Mouse (Mus musculus): ENCODE measurements at regions not wholly inside any gene's neighbourhood (a gene's known extent, or its start where the extent isn't known, plus 50 kb on each side); places are given as distances from the start of the nearest gene placed in this dataset.
A peak's percentile ranks its signal among the peaks of the same experiment; 100 is the strongest.

GRCm38 (mm10) chr12:110332616-110333154 is 53.8 kb downstream of the Dio3 start:
- Histone ChIP-seq H3K9me3 (replicated peaks) (0 out of 2 replicates have a peak, but pooled peaks cover 5% of the 10 kb centered on the region), H3K36me3 (no peaks in the 10 kb centered on the region), H3K27ac (no peak overlapping the region), H3K9ac (no peak overlapping the region), H3K27me3 (no peaks in the 10 kb centered on the region), H3K4me1 (no peaks in the 10 kb centered on the region), H3K4me3 (replicated peaks) (no peak overlapping the region), H3K4me2 (no peak overlapping the region)
- WGBS: 93% methylated on average over 12 of the region's 12 CpGs
- no peak for ATAC-seq (replicated peaks; ENCODE audit: low FRiP score)

DNA sequence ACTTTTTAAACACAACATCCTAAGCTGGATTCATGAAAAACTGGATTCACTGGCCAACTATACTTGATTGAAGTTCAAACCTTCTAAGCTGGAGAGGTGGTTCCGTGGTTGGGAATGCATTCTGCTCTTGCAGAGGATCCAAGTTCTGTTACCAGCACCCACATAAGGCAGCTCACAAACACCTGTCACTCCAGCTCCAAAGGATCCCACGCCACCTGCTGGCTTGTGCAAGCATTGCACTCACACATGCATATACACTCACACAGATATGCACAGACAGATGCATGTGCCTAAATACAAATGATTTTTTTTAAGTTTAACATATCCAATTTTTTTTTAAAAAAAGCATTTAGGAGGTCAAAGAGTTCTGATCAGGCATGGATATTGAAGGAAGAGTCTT is 55.7 kb downstream of the Dio3 start:
- Histone ChIP-seq H3K9me3 (replicated peaks) (0 out of 2 replicates have a peak, but pooled peaks cover 5% of the 10 kb centered on the region), H3K4me2 (no peak overlapping the region), H3K9ac (no peak overlapping the region), H3K27me3 (no peaks in the 10 kb centered on the region), H3K27ac (no peak overlapping the region), H3K4me3 (replicated peaks) (no peak overlapping the region), H3K4me1 (no peaks in the 10 kb centered on the region), H3K36me3 (no peaks in the 10 kb centered on the region)
- ATAC-seq (replicated peaks; ENCODE audit: low FRiP score): no peak
- 80% methylated on average over 2 of the region's 2 CpGs for WGBS

GRCm38 (mm10) chr12:110344280-110344827 is 65.5 kb downstream of the Dio3 start:
- Histone ChIP-seq H3K27me3 (no peaks in the 10 kb centered on the region), H3K9me3 (replicated peaks) (no peaks in the 10 kb centered on the region), H3K36me3 (no peaks in the 10 kb centered on the region), H3K4me2 (no peak overlapping the region), H3K4me3 (replicated peaks) (no peak overlapping the region), H3K9ac (no peak overlapping the region), H3K27ac (no peak overlapping the region), H3K4me1 (no peaks in the 10 kb centered on the region)
- WGBS: 78% methylated on average over 4 of the region's 4 CpGs
- ATAC-seq (replicated peaks; ENCODE audit: low FRiP score): no peak

DNA sequence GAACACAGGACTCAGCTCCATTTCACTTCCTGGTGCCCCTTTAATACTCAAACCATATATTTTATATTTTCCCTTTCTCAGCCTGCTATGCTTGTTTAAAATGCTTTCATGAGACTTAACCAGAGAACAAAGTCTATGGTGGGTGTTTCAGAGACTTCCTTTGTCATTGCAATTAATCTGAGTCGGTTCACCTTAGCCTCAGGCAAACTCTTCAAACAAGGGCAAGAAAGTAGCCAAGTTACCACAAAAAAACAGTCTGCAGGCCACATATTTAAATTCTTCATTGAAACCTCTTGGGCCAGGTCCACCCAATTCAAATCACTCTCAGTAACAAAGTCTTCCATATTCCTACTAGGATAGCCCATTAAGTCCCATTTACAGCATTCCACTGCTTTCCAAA is 70.8 kb downstream of the Dio3 start:
- no peak for ATAC-seq (replicated peaks; ENCODE audit: low FRiP score)
- H3K9ac ChIP-seq: no peak overlapping the region
- H3K27me3 ChIP-seq: no peaks in the 10 kb centered on the region
- H3K36me3 ChIP-seq: no peaks in the 10 kb centered on the region
- H3K4me1 ChIP-seq: no peaks in the 10 kb centered on the region
- 69% methylated on average over 1 of the region's 1 CpGs for WGBS
- no peak overlapping the region for H3K4me2 ChIP-seq
- H3K9me3 ChIP-seq (replicated peaks): no peaks in the 10 kb centered on the region
- no peak overlapping the region for H3K27ac ChIP-seq
- H3K4me3 ChIP-seq (replicated peaks): no peak overlapping the region

- Histone ChIP-seq H3K4me3 (replicated peaks) (no peak overlapping the region), H3K4me2 (no peak overlapping the region), H3K36me3 (no peaks in the 10 kb centered on the region), H3K9ac (no peak overlapping the region), H3K27ac (no peak overlapping the region), H3K4me1 (no peaks in the 10 kb centered on the region), H3K27me3 (peaks cover 4% of the 10 kb centered on the region; the same call in 1 of the 2 replicates), H3K9me3 (replicated peaks) (no peaks in the 10 kb centered on the region)
- no peak for ATAC-seq (replicated peaks; ENCODE audit: low FRiP score)
- 69% methylated on average over 6 of the region's 6 CpGs for whole genome bisulfite sequencing
These were observed 77.0 kb downstream of the Dio3 start for GRCm38 (mm10) chr12:110355851-110356250.

DNA sequence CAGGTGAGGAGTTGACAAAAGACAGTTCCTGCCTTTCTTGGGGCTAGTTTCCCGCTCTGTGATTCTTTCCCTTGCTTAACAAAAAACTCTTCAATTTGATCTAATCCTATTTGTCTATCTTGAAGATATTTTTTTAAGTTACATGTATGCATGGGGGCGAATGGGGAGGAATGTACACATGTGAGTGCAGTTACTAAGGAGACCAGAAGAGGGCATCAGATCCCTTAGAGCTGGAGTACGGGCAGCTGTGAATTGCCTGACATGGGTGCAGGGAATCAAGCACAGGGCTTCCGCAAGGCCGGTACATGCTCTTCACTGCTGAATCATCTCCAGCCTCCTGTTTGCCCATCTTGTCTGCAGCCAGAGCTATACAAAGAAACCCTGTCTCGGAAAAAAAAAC is 79.8 kb upstream of the Ppp2r5c start:
- Histone ChIP-seq H3K9me3 (replicated peaks) (no peaks in the 10 kb centered on the region), H3K9ac (no peak overlapping the region), H3K27ac (no peak overlapping the region), H3K4me1 (no peaks in the 10 kb centered on the region), H3K27me3 (0 out of 2 replicates have a peak, but pooled peaks cover 3% of the 10 kb centered on the region), H3K4me2 (no peak overlapping the region), H3K36me3 (no peaks in the 10 kb centered on the region), H3K4me3 (replicated peaks) (no peak overlapping the region)
- 93% methylated on average over 6 of the region's 6 CpGs for WGBS
- no peak for ATAC-seq (replicated peaks; ENCODE audit: low FRiP score)

DNA sequence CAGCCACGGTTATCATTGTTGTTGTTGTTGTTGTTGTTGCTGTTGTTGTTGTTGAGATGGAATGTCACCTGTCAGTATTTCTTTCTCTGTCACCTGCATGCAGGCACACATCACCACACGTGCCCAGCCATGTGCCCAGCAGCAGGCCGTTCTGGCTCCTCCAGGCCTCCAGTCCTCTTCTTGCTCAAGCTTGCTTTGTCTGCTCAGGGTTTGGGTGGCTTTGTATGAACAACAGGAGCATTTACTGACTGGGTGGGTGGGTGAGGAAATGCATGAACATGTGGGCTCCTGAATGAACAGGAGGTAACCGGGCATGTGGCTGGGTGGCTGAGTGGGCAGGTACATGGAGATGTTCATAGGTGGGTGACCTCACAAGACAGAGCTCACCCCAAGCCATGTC is 79.1 kb upstream of the Ppp2r5c start:
- Histone ChIP-seq H3K4me1 (no peaks in the 10 kb centered on the region), H3K9me3 (replicated peaks) (no peaks in the 10 kb centered on the region), H3K27me3 (peaks cover 6% of the 10 kb centered on the region; the same call in 1 of the 2 replicates), H3K27ac (no peak overlapping the region), H3K36me3 (no peaks in the 10 kb centered on the region), H3K4me2 (no peak overlapping the region), H3K4me3 (replicated peaks) (no peak overlapping the region), H3K9ac (no peak overlapping the region)
- no peak for ATAC-seq (replicated peaks; ENCODE audit: low FRiP score)
- WGBS: 91% methylated on average over 4 of the region's 4 CpGs

DNA sequence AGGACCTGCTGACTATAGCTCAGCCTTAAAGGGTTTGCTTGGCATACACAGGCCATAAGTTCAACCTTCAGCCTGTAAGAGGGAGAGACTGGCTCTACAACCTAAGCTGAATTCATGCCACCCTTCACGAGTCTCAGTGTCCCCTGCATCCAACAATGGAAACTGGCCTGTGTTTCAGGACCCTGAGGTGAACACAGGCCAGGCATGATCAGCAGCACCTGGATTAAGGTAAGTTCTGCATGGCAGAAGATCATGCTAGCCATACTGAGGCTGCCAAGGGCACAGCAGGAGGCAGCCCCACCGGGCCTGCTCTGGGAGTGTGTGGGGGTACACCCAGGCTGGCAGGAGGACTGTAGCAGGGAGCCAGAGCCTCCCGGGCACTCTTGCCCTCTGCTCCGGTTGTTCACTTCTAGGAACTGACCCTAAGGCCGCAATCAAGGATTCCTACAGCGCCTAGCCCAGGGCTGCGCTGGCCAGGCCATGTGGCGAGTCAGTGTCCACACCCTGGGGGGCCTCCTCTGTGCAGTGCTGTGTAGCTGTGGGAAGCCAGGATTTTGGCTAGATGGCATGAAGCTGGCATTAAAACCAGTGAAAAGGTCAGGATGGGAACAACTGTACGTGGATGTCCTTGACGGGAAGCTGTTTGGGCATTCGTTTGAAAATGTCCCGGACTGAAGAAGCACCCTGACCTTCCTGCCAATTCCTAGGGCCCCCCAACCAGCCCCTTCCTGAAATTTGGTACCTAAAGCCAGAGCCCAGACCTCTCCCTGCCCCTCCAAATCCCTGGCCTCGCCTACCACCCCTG is 74.8 kb upstream of the Ppp2r5c start:
- no peaks in the 10 kb centered on the region for H3K9me3 ChIP-seq (replicated peaks)

DNA sequence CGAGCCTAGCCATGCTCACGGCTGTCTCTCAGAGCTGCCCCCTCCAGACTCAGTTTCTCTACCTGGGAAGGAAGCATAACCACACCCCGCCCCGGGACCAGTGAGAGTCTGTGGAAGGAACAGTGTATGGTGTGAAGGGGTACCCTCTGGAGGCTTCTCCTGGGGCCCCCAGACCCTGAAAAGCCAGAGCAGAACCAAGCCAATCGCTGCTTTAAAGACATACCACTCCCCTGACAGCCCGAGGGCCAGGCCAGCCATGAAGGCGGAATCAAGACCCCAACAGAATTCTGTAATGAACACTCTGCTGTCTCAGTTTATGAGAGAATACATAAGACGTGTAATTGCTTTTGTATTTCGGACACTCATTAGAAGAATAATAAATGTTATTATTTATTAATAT is 73.9 kb upstream of the Ppp2r5c start:
- Histone ChIP-seq H3K36me3 (no peaks in the 10 kb centered on the region), H3K4me3 (replicated peaks) (no peak overlapping the region), H3K9me3 (replicated peaks) (no peaks in the 10 kb centered on the region), H3K9ac (no peak overlapping the region), H3K27me3 (peaks cover 50% of the 10 kb centered on the region), H3K27ac (no peak overlapping the region), H3K4me1 (peaks cover 7% of the 10 kb centered on the region; the same call in 1 of the 2 replicates), H3K4me2 (peak overlapping the region; percentile 44; the same call in 1 of the 2 replicates)
- 57% methylated on average over 9 of the region's 9 CpGs for WGBS
- no peak for ATAC-seq (replicated peaks; ENCODE audit: low FRiP score)

More for the DNA sequence above, 74.8 kb upstream of the Ppp2r5c start:
- Histone ChIP-seq H3K27ac (no peak overlapping the region), H3K4me3 (replicated peaks) (no peak overlapping the region), H3K27me3 (peaks cover 45% of the 10 kb centered on the region), H3K36me3 (no peaks in the 10 kb centered on the region), H3K4me2 (no peak overlapping the region), H3K9ac (no peak overlapping the region), H3K4me1 (peaks cover 7% of the 10 kb centered on the region; the same call in 1 of the 2 replicates)
- 80% methylated on average over 13 of the region's 13 CpGs for WGBS
- ATAC-seq (replicated peaks; ENCODE audit: low FRiP score): no peak

- Histone ChIP-seq H3K9ac (no peak overlapping the region), H3K27ac (no peak overlapping the region), H3K4me1 (peaks cover 7% of the 10 kb centered on the region; the same call in 1 of the 2 replicates), H3K27me3 (peaks cover 55% of the 10 kb centered on the region), H3K4me2 (peak overlapping the region; percentile 44), H3K9me3 (replicated peaks) (no peaks in the 10 kb centered on the region), H3K4me3 (replicated peaks) (no peak overlapping the region), H3K36me3 (no peaks in the 10 kb centered on the region)
- ATAC-seq (replicated peaks; ENCODE audit: low FRiP score): peak; percentile 80
- 4% methylated on average over 27 of the region's 27 CpGs for WGBS
These were observed 73.4 kb upstream of the Ppp2r5c start for GRCm38 (mm10) chr12:110373408-110374065.

DNA sequence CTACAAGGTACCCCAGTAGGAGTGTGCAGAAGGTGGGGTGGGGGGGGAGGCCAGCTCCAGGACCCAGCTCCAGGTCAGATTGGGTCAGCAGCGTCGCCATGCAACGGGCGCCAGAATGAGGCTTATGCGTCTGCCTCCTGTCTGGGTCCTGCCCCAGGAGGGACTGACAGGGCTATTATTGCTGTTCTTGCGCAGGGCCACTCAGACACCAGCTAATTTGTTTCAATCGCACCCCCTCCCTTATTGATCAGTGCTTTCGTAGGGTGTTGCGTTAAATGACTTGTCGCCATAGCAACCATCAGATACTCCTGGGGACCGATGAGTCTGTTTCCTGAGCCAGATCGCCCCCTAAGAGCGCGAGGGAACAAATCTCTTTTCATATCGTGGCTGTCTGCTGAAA is 71.8 kb upstream of the Ppp2r5c start:
- no peak for ATAC-seq (replicated peaks; ENCODE audit: low FRiP score)
- Histone ChIP-seq H3K9me3 (replicated peaks) (no peaks in the 10 kb centered on the region), H3K4me1 (peaks cover 7% of the 10 kb centered on the region; the same call in 1 of the 2 replicates), H3K4me2 (no peak overlapping the region), H3K4me3 (replicated peaks) (no peak overlapping the region), H3K9ac (no peak overlapping the region), H3K27ac (no peak overlapping the region), H3K27me3 (peaks cover 60% of the 10 kb centered on the region), H3K36me3 (no peaks in the 10 kb centered on the region)
- 16% methylated on average over 15 of the region's 15 CpGs for WGBS

Measured in kidney, embryonic 15.5 days (tissue).